Mouse (Mus musculus) neural tube, embryonic 12.5 days (tissue): ENCODE measurements around the gene Hsd3b7. TPM values are rescaled to one million over a fixed set of nuclear protein-coding genes. Genes with fewer than 3 reads are reported as not detected.
"Not testable (repeated sequence)": the region's sequence is repeated elsewhere in the genome, so short reads cannot be mapped to it uniquely, and the experiment has no call there.

Experiments
- ATAC-seq: fragments of 200-750 bp; cut with Nextera tagmentation; 2 replicates; pipeline ENCODE4 v1.8.0; 2017; ENCODE audit warnings: low read depth, mild to moderate bottlenecking, moderate TSS enrichment, moderate library complexity; ENCODE audit not compliant: low FRiP score
- H3K27ac ChIP-seq: fragments of 300-500 bp; sonication (generic); 2 replicates; pipeline ENCODE4 v1.5.1; 2016
- H3K27me3 ChIP-seq: fragments of 300-500 bp; sonication (generic); replicated peaks from 2 replicates; pipeline ENCODE4 v1.6.1; 2016; ENCODE audit warnings: mild to moderate bottlenecking
- H3K36me3 ChIP-seq: fragments of 300-500 bp; sonication (generic); 2 replicates; pipeline ENCODE4 v1.6.1; 2016; ENCODE audit warnings: mild to moderate bottlenecking
- H3K4me1 ChIP-seq: fragments of 300-500 bp; sonication (generic); 2 replicates; pipeline ENCODE4 v1.6.1; 2016
- H3K4me2 ChIP-seq: fragments of 300-500 bp; sonication (generic); replicated peaks from 2 replicates; pipeline ENCODE4 v1.6.1; 2016; ENCODE audit warnings: mild to moderate bottlenecking
- H3K4me3 ChIP-seq: fragments of 300-500 bp; sonication (generic); 2 replicates; pipeline ENCODE4 v1.5.1; 2016
- H3K9ac ChIP-seq: fragments of 300-500 bp; sonication (generic); 2 replicates; pipeline ENCODE4 v1.6.1; 2016; ENCODE audit warnings: mild to moderate bottlenecking
- H3K9me3 ChIP-seq: fragments of 300-500 bp; sonication (generic); 2 replicates; pipeline ENCODE4 v1.6.1; 2016; ENCODE audit warnings: mild to moderate bottlenecking
- WGBS: fragments of 180-500 bp; shearing (Covaris S2); methylation state at CpG from one replicate; pipeline ENCODE4 v1.1.7; 2016; 5-methylcytosine and 5-hydroxymethylcytosine counted together
- polyA plus RNA-seq: library from polyadenylated mRNA; unstranded; fragments of >200 nt; fragmentation: Nextera tagmentation; extraction: Ambion mirVana; gene quantifications from 2 replicates; pipeline ENCODE4 v1.2.1, GENCODE M21; 2016

Hsd3b7 gene
- polyA plus RNA-seq, 1 experiment from 2014 or later = 9.0 TPM

- peak within 1 kb of the TSS; percentile 70 for H3K27ac ChIP-seq
- H3K9ac ChIP-seq = peak within 1 kb of the TSS; percentile 88
- WGBS = 5% methylated on average over 34 of the region's 38 CpGs
- no peaks in the 10 kb centered on the region for H3K27me3 ChIP-seq
- peak within 1 kb of the TSS; percentile 75 for H3K4me2 ChIP-seq
- ATAC-seq = peak; percentile 82
- peaks cover 18% of the 10 kb centered on the region for H3K4me1 ChIP-seq
- peak within 1 kb of the TSS; percentile 81 for H3K4me3 ChIP-seq
- no peaks in the 10 kb centered on the region for H3K9me3 ChIP-seq
- no peaks in the 10 kb centered on the region for H3K36me3 ChIP-seq
Measured at GRCm38 (mm10) chr7:127824176-127824871, 23.9 kb downstream of the Hsd3b7 start, which contains the start of the genes Stx4a and Stx1b. TSS of gene Stx4a (plus strand) at chr7:127824294. TSS of gene Stx1b (minus strand) at chr7:127824549.

GRCm38 (mm10) chr7:127835550-127835949 lies 35.1 kb downstream of the Hsd3b7 start:
- no peak overlapping the region for H3K4me2 ChIP-seq
- no peak overlapping the region for H3K9ac ChIP-seq
- no peaks in the 10 kb centered on the region for H3K27me3 ChIP-seq
- H3K27ac ChIP-seq = no peak overlapping the region
- no peaks in the 10 kb centered on the region for H3K36me3 ChIP-seq
- 0 out of 2 replicates have a peak, but pooled peaks cover under 1% of the 10 kb centered on the region for H3K4me1 ChIP-seq
- 79% methylated on average over 2 of the region's 2 CpGs for WGBS
- no peak for ATAC-seq
- no peak overlapping the region for H3K4me3 ChIP-seq
- no peaks in the 10 kb centered on the region for H3K9me3 ChIP-seq

- peaks cover 5% of the 10 kb centered on the region; the same call in 1 of the 2 replicates for H3K4me1 ChIP-seq
- ATAC-seq = no peak
- H3K4me3 ChIP-seq = no peak overlapping the region
- WGBS = 94% methylated on average over 5 of the region's 5 CpGs
- H3K27ac ChIP-seq = no peak overlapping the region
- no peaks in the 10 kb centered on the region for H3K36me3 ChIP-seq
- H3K27me3 ChIP-seq = no peaks in the 10 kb centered on the region
- no peak overlapping the region for H3K9ac ChIP-seq
- H3K9me3 ChIP-seq = no peaks in the 10 kb centered on the region
- H3K4me2 ChIP-seq = no peak overlapping the region
Measured at GRCm38 (mm10) chr7:127837473-127837872, 37.1 kb downstream of the Hsd3b7 start.

- WGBS = 74% methylated on average over 4 of the region's 4 CpGs
- not testable (repeated sequence) for H3K4me2 ChIP-seq, H3K4me3 ChIP-seq
Measured at GRCm38 (mm10) chr7:127837878-127838277, 37.5 kb downstream of the Hsd3b7 start.

GRCm38 (mm10) chr7:127840031-127840430 lies 39.6 kb downstream of the Hsd3b7 start:
- not testable (repeated sequence) for H3K9ac ChIP-seq, ATAC-seq, H3K9me3 ChIP-seq, H3K4me2 ChIP-seq, H3K27me3 ChIP-seq, H3K4me3 ChIP-seq, H3K4me1 ChIP-seq, H3K27ac ChIP-seq, H3K36me3 ChIP-seq
- 80% methylated on average over 2 of the region's 2 CpGs for WGBS

More at GRCm38 (mm10) chr7:127837878-127838277, 37.5 kb downstream of the Hsd3b7 start:
- H3K9me3 ChIP-seq, H3K27me3 ChIP-seq, H3K4me1 ChIP-seq, H3K36me3 ChIP-seq, ATAC-seq, H3K9ac ChIP-seq, H3K27ac ChIP-seq: not testable (repeated sequence)

- Histone ChIP-seq H3K9me3 (no peaks in the 10 kb centered on the region), H3K27me3 (no peaks in the 10 kb centered on the region), H3K4me2 (peak overlapping the region; percentile 79), H3K4me1 (peaks cover 7% of the 10 kb centered on the region; the same call in 1 of the 2 replicates), H3K27ac (0 out of 2 replicates have a peak overlapping the region, but pooled peaks have one; percentile 54), H3K36me3 (no peaks in the 10 kb centered on the region), H3K4me3 (peak overlapping the region; percentile 55), H3K9ac (peak overlapping the region; percentile 58)
- ATAC-seq = no peak; the same call in 1 of the 2 replicates
- 7% methylated on average over 15 of the region's 15 CpGs for WGBS
Measured at GRCm38 (mm10) chr7:127840886-127841285, 40.5 kb downstream of the Hsd3b7 start.

GRCm38 (mm10) chr7:127841340-127842000 lies 41.1 kb downstream of the Hsd3b7 start:
- Histone ChIP-seq H3K4me2 (peak overlapping the region; percentile 79), H3K36me3 (no peaks in the 10 kb centered on the region; the same call in 1 of the 2 replicates), H3K9ac (peak overlapping the region; percentile 58), H3K9me3 (no peaks in the 10 kb centered on the region), H3K27ac (peak overlapping the region; percentile 55), H3K4me1 (peaks cover 7% of the 10 kb centered on the region; the same call in 1 of the 2 replicates), H3K4me3 (peak overlapping the region; percentile 55), H3K27me3 (no peaks in the 10 kb centered on the region)
- ATAC-seq = peak; percentile 90
- WGBS = under 1% methylated on average over 46 of the region's 46 CpGs

- WGBS = under 1% methylated on average over 40 of the region's 40 CpGs
- Histone ChIP-seq H3K27ac (0 out of 2 replicates have a peak overlapping the region, but pooled peaks have one; percentile 55), H3K27me3 (no peaks in the 10 kb centered on the region), H3K9ac (peak overlapping the region; percentile 58), H3K36me3 (no peaks in the 10 kb centered on the region; the same call in 1 of the 2 replicates), H3K9me3 (no peaks in the 10 kb centered on the region), H3K4me2 (peak overlapping the region; percentile 79), H3K4me1 (peaks cover 7% of the 10 kb centered on the region; the same call in 1 of the 2 replicates), H3K4me3 (peak overlapping the region; percentile 55)
- peak; percentile 61 for ATAC-seq
Measured at GRCm38 (mm10) chr7:127842001-127842718, 41.8 kb downstream of the Hsd3b7 start.

GRCm38 (mm10) chr7:127849973-127850875 lies 49.8 kb downstream of the Hsd3b7 start:
- ATAC-seq = no peak
- 76% methylated on average over 6 of the region's 6 CpGs for WGBS
- H3K27ac ChIP-seq = no peak overlapping the region
- H3K4me2 ChIP-seq = no peak overlapping the region
- H3K27me3 ChIP-seq = no peaks in the 10 kb centered on the region
- H3K9me3 ChIP-seq = no peaks in the 10 kb centered on the region
- H3K36me3 ChIP-seq = peaks cover 3% of the 10 kb centered on the region; the same call in 1 of the 2 replicates
- no peak overlapping the region for H3K9ac ChIP-seq
- H3K4me3 ChIP-seq = no peak overlapping the region
- H3K4me1 ChIP-seq = no peaks in the 10 kb centered on the region

GRCm38 (mm10) chr7:127850906-127851305 lies 50.5 kb downstream of the Hsd3b7 start:
- no peak overlapping the region for H3K4me2 ChIP-seq
- H3K9ac ChIP-seq = no peak overlapping the region
- H3K4me1 ChIP-seq = no peaks in the 10 kb centered on the region
- H3K36me3 ChIP-seq = peaks cover 3% of the 10 kb centered on the region; the same call in 1 of the 2 replicates
- no peak overlapping the region for H3K4me3 ChIP-seq
- WGBS = 70% methylated on average over 5 of the region's 5 CpGs
- no peaks in the 10 kb centered on the region for H3K9me3 ChIP-seq
- no peaks in the 10 kb centered on the region for H3K27me3 ChIP-seq
- no peak overlapping the region for H3K27ac ChIP-seq
- no peak for ATAC-seq
